Mouse (Mus musculus) CH12.LX (cell line): ENCODE measurements around the gene Dtd2.

Source experiments
- CTCF ChIP-seq, 2 experiments: IDR thresholded peaks in 1 of 2; conservative IDR thresholded peaks in 1 of 2; 2 replicates each; pipeline ENCODE4 v1.5.1; 2011 to 2012; ENCODE audit warnings: low read depth in 2 of 2, low read length in 2 of 2, improper control_type of control experiment in 1 of 2, inconsistent platforms in 1 of 2, mild to moderate bottlenecking in 1 of 2, moderate library complexity in 1 of 2
- E2F4 ChIP-seq: IDR thresholded peaks from 2 replicates; pipeline ENCODE4 v1.6.1; 2011; ENCODE audit warnings: low read depth, low read length, improper control_type of control experiment; ENCODE audit not compliant: insufficient replicate concordance
- ELF1 ChIP-seq: IDR thresholded peaks from 2 replicates; pipeline ENCODE4 v1.6.1; 2014; ENCODE audit warnings: low read depth, mild to moderate bottlenecking, inconsistent platforms, low read length, improper control_type of control experiment
- EP300 ChIP-seq: IDR thresholded peaks from 2 replicates; pipeline ENCODE4 v1.6.1; 2011; ENCODE audit warnings: low read length, improper control_type of control experiment
- MAFK ChIP-seq: IDR thresholded peaks from 2 replicates; pipeline ENCODE4 v1.6.1; 2011; ENCODE audit warnings: low read length, improper control_type of control experiment; ENCODE audit not compliant: insufficient replicate concordance
- MXI1 ChIP-seq: IDR thresholded peaks from 2 replicates; pipeline ENCODE4 v1.6.1; 2011; ENCODE audit warnings: mild to moderate bottlenecking, low read depth, low read length, improper control_type of control experiment
- POLR2A ChIP-seq: IDR thresholded peaks from 2 replicates; pipeline ENCODE4 v1.6.1; 2011; ENCODE audit warnings: low read depth, mild to moderate bottlenecking, improper control_type of control experiment, low read length
- RCOR1 ChIP-seq: conservative IDR thresholded peaks from 2 replicates; pipeline ENCODE4 v1.6.1; 2012; ENCODE audit warnings: low read depth, mild to moderate bottlenecking, inconsistent platforms, low read length, improper control_type of control experiment
- SMC3 ChIP-seq: IDR thresholded peaks from 2 replicates; pipeline ENCODE4 v1.6.1; 2011; ENCODE audit warnings: low read depth, low read length, improper control_type of control experiment
- TBP ChIP-seq: conservative IDR thresholded peaks from 2 replicates; pipeline ENCODE4 v1.6.1; 2011; ENCODE audit warnings: low read depth, low read length, improper control_type of control experiment

- TF ChIP-seq POLR2A (no peak), SMC3 (no peak), CTCF (conservative IDR thresholded peaks at IDR 0.05 in 1 of 2, IDR thresholded peaks at IDR 0.05 in 1 of 2; ENCODE audit: low read depth in 2 of 2, low read length in 2 of 2) (no peak), E2F4 (no peak), EP300 (no peak), MXI1 (no peak), RCOR1 (no peak), ELF1 (no peak), MAFK (no peak), TBP (no peak)
These were observed 48.7 kb downstream of the Dtd2 start for GRCm38 (mm10) chr12:51957626-51958025.
